Mouse (Mus musculus) right cerebral cortex, adult 2 months (tissue): Measurements from ENCODE around the gene En1.

Source experiments
- DNase-seq, 2 experiments: peaks; one replicate each; pipeline ENCODE4 v3.0.0; 2021 to 2022; ENCODE audit warnings: low spot score in 2 of 2

En1 gene

DNA sequence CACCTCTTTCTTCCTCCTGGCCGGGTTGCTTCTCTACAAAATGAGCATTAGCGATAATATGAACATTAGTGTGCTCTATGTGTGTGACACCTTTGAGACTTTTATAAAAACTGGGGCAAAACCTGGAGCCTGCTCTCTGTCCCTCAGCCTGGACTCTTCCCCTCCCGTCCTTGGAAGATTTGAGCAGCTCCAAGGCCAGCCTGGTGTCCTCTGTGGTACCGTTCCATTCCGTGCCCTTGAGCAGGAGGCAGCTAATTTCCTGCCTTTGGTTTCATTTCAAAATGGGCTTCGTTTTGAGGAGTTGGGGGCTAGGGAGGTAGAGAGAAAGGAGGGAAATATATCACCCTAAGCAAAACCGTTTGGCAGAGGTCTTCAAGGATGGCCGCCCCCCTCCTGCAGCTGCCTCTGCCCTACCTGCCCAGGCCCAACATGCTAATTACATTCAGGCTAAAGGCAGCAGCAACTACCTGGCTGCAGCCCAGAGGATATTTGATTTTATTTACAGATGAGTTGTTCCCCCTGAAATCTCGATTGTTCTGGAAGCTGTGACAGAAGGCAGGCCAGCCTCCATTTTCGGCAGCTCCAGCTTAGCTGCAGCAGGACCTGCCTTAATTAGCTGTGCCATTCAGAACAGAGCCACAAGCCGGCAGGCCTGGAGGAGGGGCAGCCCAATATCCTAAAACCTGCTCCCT is 24.9 kb downstream of the En1 start:
- no peak for DNase-seq

DNA sequence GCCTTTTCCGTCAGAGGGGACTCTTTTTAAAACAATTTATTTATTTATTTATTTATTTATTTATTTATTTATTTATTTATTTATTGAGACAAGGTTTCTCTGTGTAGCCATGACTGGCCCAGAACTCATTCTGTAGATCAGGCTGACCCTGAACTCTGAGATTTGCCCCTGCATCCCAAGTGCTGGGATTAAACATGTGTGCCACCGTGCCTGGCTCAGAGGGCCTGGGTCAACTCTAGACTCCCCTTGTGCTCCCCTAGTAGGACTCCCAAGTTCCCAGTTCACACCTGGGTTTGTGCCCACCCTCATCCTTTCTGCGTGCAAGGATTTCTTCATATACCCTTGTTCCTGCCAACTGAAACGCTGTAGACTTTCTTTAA is 25.4 kb downstream of the En1 start:
- DNase-seq, result no peak

DNA sequence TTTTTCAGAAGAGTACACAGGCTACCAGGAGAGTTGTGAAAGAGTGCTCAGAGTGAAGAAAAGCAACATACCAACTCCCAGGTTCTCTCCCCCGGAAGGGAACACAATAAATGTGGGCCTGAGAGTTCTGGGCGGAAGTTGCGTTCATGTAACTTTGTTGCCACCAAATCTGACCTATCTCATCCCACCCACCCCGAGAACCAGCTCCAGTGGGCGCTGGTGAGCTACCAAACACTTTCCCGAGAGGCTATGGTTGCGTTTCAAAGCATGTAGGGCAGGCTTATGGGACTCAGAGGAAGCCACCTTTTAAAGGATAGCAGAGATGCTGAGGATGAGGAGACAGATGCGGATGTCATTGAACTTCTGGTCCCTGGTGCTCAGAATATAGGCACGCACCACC is 26.6 kb downstream of the En1 start:
- no peak for DNase-seq

DNA sequence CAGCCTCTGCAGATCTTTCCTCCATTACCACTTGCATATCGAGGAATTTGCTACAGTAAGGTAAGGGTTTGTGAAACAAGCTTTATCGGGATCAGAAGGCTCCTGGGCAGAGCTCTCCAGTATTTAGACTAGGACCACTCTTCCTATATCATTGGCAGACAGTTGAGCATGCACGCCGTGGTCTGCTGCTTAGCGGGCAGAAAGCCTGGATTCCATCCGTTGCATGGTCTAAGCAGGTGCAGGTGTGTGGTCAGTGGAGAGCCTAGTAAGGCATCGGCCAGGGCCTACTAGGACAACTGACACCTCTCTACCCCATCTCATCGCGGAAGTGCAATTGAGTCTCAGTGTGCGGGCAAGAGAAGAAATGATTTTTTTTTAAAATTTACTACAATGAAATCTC is 41.2 kb downstream of the En1 start:
- no peak for DNase-seq

DNA sequence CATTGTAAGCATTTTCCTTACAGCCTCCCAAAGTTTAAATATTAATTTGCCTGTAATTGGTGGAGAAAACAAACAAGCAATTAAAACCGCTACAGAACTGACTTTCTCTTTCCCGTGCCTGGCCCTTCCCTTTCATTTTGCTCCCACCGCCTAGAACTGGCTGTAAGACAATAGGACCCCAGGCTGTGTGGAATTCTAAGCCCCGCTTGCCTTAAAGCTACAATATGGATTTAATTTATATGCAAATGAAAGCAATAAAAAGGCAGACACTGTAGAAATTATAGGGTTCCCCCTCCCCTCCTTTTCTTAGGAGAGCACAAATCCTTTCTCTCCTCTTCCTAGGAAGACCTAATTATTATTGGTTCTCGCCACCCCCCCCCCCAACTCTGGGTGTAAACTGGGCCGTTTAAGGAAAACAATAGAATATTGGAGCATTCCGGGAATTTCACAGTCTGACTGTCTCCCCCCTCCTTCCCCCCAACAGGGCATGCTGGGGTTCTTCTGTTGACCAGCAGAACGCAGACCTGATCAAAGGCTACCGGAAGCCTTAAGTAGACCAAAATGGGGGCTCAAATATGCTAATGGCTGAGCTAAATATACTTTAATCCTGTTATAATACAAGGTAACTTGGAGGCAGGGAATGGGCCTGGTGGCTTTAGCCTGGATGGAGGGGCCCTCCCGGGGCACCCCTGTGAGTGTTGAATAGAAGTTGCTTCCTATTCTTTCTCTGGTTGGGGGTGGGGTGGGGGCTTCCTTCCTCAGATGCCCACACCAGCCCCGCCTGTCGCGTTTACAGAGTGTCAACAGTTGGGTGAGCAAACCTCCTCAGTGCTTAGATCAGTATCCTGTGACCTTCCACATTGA is 41.9 kb downstream of the En1 start:
- DNase-seq, result no peak

DNA sequence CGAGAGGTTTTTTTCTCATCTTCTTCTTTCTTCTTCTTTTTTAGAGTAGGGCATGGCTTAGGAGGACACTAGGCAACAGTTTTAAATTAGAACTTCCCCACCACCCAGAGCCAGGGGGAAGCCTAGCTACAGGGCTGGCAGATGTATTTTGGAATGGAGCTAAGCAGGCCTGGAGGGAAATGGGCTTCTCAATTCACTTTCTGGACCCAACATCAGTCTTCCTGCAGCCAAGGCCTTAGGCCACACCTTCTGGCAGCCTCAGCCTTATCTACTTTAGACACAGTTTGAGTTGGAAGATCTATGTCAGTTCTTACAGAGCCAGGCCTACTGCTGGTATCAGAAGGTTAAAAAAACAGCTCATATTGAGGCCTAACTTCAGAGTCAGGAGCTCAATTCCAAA is 42.5 kb downstream of the En1 start:
- no peak for DNase-seq

DNA sequence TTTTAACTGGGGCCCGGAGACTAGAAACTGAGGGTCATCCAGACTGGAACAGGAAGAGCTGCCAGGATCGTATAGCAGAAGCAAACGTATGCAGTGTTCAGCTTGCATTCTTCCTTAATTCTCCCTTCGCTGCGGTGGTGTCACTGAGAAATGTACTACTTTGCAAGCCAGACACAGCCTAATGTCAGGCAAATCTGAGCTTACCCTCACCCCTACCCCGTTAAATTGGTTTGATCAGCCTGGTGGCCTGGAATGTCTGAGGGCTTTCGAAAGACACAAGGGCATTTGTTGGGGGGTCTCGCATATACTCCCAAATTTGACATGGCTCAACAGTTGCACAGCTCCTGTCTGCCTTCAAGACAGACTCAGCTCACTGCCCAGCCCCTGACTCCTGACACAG is 47.9 kb downstream of the En1 start:
- no peak for DNase-seq

DNA sequence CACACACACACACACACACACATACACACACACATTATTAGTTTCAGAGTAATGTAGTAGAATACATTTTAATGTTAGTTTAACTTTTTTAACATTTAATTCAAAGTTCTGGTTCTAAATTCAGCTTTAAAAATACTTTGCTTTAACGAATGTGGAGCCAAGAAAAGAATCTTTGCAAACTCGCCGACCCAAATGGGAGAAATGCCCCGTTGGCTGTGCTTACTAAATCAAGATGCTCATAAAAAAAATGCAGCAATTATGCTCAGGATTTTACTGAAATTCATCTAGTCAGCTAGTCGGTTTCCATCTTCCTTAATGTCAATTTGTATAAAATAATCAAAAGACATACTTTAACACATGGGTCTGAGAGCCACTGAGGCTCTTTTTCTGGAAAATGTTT is 49.8 kb downstream of the En1 start:
- no peak for DNase-seq

DNA sequence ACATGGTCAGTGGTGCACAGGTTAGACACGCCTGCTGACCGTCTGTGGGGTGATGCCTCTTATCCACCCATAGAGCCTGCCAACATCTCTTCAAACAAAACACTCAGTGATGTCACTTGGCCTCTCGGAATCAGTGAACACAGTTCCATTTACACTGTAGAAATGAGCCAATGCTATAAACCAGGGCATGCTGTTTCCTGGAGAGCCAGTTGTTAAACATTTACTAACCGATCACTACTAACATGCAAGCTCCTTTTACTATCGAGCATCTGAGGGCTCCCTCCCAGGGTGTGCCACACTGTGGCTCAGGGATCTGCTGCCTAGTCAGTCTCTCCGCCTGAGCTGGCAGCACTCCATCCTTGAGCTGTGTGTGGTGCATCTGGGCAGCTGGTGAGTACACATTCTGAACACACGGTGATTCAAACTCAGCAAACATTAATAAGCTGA is 52.8 kb downstream of the En1 start:
- peak; percentile 48 to 52 for DNase-seq
